Mouse (Mus musculus): ENCODE data around the gene Tmem108.

Gene Tmem108

DNA sequence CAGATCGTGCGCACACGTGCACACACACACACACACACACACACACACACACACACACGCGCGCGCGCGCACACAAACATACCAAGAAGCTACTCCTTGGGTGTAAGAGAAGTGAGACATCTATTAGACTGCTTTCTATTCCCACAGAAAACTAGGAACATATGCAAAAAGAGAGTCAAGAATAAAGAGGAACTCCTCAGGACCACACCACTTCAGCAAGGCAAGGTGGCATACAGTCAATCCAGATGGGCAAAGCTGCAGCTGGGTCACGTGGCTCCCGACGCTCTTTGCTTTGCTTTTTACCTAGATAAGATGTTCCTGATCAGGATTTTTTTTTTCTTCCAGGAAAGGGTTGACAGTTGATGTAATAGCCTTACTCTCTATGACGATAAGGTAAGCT is 45.6 kb downstream of the Tmem108 start:
- no peak for DNase-seq

DNA sequence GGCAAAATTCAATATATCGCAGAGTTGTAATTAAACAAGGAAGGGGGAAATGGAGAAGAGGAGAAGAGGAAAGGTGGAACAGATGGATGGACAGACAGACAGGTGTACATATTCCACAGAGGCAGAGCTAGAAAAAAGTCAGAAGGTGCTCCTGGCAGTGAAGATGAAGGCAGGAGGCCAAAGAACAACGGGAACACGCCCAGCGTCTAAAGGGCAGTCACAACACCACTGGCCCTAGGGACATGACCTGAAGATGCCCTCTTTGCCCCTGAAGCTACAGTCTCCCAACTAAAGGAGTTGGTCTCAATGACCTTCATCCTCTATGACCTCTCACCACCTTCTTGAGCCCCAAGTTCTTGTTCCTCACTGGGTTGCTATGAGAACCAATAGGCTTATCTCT is 46.3 kb downstream of the Tmem108 start:
- DNase-seq, result no peak

DNA sequence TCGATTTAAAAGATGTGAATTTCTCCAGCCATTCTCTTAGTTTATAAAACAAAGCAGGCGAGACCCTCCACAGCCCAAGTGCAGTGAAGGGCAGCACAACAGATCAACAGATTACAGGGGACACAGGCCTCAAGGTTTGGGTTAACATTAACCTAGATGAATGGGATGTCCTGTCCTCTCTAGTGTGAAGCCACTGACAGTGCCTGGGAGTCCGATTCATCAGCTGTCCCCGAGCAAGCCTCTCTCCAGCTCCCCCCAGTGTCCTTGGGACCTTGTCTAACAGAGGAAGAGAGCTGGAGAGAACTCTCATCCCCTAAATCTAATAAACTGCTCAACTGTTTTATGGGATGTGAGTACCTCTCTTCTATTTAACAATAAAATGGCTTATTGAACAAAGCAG is 48.4 kb downstream of the Tmem108 start:
- no peak for DNase-seq

DNA sequence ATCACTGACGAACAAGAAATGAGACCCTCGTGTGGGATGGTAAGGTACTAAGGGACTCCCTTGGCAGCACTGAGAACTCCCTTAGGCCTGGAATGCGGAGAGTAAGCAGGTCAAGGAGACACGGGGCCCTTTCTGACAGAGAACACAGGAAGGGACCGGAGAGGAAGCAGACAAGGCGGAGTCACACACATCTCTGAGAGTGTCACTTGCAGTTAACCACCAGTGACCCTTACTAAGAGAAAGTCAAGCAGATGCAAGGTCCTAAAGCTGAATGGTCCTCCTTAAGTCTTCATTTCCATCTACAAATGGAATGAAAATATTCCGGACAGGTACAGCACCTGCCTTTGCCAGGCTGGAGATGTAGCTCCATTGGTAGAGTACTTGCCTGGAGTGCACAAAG is 48.9 kb downstream of the Tmem108 start:
- no peak for DNase-seq

DNA sequence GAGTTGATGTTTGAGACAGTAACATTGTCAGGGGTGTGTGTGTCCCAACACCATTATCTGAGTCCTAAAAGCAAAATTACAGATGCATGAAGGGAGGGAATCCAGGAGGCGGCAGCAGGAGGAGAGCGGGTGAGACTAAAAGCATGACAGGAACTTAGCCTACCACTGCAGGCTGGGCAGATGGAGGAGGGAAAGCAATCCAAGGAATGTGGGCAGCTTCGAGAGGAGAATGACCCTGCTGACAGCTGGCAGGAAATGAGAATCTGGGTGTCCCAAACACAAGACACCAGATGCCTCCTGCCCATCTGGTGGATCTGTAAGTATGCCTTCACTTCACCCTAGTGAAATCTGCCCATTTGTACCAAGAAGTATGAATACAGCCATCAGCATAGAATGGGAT is 51.9 kb downstream of the Tmem108 start:
- DNase-seq, result no peak

DNA sequence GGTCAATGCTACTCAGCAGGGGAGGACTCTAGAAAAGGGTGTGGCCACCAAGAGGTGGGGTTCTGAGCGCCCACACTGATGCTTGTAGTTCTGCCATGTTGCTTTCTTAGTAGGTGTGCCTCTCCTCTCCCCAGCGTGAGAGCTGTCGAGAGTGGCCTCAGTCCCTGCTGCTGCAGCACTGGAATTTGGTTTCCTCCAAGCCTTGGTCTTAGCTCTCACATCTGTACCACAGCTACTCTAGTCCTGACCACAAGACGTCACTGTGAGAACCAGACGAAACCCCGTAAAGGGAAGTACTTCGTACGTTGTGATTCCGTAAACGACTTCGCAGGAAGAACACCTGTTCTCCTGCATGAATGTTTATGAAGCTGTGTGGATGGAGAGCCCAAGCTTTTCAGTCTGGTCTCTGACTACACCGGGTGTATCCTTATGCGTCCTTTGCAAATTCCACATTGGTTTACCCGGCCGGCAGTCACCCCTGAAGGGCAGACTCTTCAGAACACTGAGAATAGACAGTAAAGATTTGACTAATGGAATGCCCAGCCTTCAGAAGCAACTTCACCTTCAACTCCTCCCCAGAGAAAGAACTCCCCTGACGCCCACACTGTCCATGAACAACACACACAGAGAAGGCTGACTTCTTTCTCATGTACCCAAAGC is 53.0 kb downstream of the Tmem108 start:
- no peak for DNase-seq

DNA sequence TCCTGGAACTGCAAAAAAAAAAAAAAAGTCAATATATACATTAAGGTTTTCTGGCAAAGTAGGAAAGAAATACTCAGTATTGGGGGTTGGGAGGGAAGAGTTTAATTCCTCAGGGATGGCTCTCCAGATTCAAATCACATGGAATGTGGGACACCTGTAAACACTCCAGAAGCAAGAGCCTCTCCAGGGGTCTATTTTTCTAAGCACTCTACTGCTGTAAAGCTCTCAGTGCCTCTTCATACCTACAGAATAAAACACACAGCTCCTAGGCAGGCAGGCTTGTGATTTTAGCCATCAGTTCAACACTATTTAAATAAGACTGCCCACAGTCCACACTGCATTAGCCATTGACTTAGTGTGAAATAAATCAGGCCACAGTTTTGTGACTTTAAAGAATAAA is 53.8 kb downstream of the Tmem108 start:
- no peak for DNase-seq

DNA sequence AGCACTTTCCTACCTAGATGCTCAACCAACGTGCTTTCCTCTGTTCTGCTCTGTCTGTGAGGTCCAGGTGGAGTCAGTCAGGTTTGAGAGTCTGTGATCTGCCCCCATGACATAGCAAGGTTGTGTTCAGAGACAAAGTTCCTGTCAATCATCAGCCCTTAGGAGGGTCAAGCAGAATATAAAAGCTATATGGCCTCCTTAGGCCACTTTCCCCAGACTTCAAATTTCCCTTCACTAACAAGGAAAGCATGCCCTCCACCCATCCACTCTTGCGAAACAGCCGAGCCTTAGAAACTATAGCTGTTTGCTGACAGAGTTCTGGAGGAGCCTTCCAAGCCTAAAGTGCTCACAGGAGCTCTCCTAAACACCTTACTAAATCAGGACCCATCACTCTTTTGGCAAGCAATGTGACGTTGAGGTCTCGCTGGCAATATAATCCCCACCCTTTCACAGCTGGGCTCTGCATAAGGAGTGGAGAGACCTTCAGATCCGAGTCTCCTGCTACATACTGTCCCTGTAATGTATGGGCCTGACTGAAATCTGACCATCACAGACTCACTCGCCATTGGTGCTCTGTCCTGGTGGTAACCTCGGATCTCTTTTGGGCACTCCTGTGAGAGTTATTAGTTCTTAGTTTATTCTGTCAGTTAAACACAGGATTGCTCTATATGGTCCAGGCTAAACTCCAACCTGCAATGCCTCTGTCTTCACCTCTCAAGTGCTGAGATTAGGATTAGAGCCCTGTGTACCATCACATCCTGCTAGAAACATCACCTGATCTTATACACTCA is 54.4 kb downstream of the Tmem108 start:
- no peak for DNase-seq

DNA sequence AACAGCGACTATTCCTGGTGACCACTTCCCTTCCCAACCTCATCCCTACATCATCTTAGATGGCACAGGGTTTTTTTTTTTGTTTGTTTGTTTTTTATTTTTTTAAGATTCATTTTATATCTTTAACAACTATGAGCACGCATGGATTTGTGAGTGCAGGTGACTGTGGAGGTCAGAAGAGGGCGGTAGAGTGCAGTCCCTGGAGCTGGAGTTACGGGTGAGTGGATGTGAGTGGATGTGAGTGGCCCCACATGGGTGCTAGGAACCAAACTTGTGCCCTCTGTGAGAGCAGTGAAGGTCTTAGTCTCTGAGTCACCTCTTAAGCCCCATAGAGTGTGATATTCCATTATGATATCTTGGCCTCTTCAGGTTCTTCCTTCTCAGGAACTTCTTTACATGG is 55.9 kb downstream of the Tmem108 start:
- no peak for DNase-seq

DNA sequence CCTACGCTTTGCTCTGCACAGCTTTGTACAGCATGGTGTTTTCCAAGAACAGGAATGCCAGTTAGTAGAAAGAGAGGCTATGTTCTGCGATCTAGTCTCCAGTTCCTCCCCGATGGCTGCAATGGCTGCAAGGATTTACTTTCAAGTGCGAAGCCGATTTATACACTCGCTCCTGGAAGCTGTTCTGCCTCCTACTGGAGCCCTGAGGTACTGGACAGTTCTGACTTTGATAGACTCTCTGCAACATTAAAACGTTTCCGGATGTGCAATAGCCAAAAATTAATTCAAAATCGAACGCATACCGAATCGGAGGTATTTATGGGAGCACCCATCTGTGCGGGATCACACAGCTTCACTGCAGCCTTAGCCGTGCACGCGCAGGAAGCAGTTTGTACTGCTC is 58.6 kb downstream of the Tmem108 start:
- no peak for DNase-seq

DNA sequence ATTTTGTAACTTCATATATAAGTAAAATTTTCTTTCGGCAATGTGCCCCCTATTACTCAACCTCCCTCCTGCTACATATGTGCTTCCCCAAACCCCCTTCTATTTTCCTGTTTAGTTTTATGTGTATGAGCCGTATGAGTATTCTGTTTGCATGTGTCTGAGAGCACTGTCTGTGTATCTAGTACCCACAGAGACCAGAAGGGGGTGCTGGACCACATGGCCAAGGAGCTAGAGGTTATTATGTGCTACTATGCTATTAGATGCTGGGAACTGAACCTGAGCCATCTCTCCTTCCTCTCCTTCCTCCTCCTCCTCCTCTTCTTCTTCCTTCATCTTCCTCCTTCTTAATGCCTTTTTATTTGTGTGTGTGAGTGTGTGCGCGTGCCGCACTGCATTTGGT is 59.2 kb downstream of the Tmem108 start:
- no peak for DNase-seq

DNA sequence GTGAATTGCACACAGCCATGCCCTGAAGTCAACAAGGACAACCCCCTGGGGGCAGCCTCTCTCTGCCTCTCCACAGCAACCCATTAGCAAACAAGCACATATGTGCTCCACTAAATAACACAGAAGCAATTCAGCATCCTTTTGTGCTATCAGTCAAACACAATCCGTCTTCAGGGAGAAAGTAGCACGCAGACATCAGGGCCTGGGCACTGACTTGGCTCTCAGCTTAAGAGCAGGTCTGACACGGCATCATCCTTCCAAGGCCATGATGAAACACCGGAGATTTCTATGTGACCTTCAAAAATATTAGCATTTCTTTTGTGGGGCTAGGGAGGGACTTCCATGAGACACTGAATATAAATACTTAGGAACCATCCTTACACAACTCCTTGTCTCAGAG is 60.2 kb downstream of the Tmem108 start:
- DNase-seq, result no peak

DNA sequence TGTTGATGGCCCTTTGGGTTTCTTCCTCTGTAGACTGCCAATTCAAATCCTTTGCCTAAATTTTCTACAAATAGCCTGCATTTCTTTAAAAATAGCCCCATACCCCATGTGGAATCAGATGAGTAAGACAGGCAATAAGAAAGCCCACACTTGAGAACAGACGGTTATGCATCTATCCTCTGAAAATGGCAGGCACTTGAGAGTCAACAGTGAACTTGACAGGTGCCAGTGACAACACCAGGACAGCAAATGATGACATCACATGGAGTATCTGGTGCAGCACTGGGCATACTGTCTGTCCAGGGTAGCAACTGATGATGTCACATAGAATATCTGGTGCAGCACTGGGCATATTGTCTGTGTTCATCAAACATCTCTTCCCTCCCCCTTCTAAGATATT is 61.4 kb downstream of the Tmem108 start:
- no peak for DNase-seq

DNA sequence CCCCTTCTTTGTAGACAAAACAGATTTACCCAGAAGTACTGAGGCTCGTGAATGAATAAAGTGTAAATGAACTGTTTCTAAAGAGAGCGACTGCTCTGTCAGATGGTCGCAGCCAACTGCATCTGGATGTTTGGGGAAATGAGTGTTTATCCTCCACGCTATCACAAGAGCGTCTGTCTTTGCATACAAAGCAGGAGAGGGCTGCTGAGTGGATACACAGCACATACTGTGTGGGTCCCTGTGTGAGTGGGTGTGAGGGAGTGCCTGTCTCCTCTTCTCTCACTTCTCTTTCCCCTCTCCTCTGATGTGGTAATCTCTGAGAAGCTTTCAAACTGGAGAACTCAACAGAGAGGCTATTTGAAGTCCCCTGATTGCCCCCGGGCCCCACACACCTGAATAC is 64.7 kb downstream of the Tmem108 start:
- DNase-seq, result no peak

DNA sequence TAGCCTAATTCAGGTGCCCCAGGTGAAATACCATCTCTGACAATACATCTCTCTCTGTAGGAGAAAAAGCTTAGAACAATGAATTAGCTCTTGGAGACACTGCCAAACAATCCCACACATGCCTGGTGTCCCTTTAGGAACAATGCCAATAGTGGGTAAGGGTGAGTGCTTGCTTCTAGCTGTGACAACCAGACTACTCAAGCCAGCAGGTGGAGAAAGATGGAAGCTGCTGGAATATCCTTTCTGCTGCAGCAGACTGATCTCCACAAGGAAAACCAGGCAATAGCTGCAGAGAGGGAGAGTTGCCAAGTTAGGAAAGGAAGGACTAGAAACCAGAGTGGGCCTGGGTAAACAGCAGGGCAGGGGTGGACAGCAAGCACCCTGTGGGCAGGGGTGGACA is 67.8 kb downstream of the Tmem108 start:
- peak in 1 of 2 experiments; percentile 31 for DNase-seq

DNA sequence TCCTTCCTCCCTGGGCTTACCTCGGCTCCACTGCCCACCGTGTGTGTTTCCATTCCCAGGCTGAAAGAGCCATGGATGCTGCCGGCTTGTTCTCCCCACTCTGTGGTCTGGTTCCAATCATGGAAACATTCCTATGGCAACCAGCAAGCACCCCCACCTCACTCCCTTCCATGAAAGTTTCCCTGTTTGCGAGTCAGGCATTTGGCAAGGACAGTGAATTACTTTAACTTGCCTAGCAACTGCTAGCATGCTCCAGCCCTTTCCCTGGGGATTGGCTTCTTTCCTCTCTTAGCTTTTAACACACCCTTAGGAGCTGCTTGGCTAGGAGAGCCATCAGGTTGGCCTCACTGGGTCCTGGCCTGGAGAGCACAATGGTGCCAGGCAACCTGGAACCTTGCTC is 68.9 kb downstream of the Tmem108 start:
- DNase-seq, result no peak

DNA sequence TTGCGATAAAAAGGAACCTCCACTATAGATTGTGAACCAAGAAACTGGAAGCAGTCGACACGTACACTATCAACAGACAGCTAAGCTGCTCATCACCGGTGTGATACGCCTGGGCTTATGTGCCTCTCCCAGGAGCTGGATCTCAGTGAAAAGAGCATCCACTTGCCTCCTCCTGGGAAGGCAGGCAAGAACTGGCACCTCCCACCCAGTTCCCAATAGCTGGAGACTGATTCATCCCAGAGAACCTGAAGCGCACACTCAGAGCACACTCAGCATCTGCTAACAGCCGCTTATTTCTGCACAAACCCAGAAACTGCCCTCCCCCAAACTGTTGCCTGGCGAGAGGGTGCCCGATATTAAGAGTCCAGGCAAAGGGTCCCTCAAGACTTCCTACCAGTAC is 69.8 kb downstream of the Tmem108 start:
- no peak for DNase-seq

DNA sequence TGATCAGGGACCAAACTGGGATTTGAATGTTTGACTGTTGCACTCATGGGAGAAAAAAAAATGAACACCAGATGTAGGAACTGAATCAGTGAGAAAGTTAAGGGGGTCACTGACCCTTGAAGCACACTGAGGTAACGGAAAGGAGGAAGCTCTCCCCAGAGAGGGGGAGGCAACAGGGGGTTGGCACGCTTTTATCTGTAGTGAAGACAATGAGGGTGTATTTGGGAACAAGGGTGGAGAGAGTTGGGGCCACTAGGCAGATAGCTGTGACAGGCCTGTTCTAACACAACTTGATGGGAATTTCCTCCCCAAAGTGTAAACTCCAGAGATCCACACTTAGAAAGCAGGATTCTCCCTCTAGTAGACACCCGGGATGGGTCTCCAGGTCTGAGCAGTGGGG is 71.2 kb downstream of the Tmem108 start:
- DNase-seq, result no peak

DNA sequence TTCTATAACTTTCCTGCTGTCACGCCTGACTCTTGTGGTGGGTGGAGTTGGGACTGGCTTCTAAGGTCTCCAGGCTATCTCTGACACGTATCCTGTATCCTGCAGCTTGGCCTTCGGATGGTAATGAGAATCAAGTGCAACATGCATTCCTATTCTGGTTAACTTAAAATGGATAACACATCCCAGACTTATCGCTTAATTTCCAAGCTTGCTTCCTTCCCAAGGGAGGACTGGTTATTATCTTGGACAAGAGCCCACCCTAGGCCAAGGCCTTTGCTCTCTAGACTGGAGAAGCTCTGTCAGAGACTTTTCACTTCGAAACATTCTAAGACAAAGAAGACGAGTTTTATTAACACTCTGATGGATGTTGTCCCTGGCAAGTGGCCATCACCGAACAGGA is 71.9 kb downstream of the Tmem108 start:
- no peak for DNase-seq

DNA sequence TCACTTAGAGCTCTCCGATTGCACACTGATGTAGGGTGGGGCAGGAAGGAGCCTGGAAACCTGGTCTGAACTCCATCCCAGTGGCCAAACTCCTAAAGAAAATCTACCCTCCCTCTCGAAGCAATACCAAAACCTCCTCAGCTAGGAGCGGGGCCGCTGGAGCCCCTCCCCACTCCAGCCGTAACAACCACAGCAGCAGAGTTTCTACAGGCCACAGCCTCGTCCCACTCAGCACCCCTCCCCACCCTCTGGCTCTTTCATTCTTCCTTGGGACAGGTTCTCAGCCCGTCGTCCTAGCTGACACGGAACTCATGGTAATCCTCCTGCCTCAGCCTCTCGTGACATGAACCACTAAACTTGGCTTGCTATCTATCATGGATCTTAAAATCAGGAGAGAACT is 72.6 kb downstream of the Tmem108 start:
- no peak for DNase-seq

DNA sequence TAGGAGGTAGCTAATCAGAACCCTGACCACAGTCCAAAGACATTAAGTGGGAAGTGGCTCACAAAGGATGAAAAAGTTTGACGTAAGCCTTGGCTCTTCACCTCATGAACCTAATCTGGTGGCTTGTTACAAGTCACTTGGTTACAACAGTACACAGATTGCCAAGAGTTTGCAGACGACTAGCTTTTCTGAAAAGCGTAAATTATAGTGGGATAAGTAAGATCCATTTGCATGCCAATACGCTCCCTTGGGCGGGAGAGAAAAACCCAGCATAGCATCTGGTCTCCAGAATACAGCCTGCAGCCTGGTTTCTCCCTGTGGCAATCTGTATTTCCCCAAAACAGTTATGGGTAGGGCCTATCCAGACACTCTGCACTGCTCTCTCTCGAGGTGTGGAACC is 74.5 kb downstream of the Tmem108 start:
- no peak for DNase-seq

DNA sequence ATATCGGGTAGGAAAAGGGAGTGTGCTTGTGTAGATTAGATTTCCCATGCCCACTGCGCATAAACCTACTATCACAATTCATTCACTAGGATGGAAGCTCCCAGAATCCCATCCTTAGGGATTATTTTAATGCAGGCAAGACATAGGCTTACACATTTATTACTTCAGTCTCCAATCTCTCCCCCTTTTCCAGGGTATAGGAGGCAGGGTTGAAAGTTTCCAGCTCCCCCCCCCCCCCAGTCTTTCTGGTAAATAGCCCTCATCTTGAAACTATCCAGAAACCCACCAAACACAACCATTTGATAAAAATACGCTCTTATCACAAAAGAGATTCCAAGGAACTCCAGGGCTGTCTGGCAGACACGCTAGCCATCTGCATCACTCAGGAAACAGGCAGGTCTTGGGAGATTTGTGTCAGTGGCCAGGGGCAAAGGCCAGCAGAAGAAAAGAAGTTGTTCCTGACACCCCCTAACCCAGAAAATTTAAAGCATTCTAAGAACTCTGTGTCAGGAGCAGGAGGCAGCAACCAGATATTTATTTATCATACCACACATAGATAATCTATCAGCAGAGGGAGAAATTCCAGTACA is 79.8 kb downstream of the Tmem108 start:
- DNase-seq, result no peak

DNA sequence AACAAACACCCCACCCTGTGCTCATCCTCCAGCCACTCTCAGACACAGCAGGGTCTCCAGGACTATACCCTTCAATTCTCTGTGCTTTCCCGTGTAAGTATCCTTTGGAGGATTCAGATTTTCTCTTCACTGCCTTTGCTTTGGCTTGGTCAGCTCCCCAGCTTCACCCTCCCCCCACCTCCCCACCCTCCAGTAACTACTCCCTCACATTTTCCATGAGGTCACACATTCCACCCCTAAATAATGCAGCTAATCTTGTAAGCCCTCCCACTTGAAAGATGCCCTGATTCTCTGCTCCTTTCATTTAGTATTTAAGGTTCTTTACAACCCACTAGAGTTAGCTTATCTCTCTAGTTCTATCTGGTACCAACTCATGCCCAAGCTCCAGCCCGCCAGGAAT is 82.4 kb downstream of the Tmem108 start:
- no peak for DNase-seq

DNA sequence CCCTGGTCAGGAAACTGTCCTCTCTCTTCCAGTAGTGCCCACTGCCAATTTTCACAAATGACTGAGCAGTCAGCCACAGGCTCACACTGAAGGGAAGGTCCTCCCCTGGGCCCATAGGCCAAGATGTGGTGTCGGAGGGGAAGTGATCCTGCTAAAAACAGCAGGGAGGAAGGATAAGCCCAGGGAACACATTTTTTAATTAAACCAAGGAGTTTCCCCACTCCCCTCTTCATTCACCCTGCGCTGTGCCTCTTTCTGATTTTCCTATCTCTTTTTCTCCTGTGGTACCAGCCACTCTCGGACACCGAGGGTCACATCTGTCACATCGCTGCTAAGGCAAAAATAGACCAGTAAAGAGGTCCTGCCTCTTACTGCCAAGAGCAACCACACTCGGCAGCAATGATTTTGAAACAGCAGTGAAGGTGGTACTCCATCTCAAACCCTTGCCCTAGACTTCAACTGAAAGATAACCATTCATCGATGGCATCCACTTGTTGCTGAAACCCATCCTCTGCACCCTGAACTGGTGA is 83.0 kb downstream of the Tmem108 start:
- DNase-seq, result no peak

Data from cerebellum, postnatal 14 days (tissue).